Mouse (Mus musculus): Measurements from ENCODE around the gene Spns3. TPM values are rescaled to one million over a fixed set of nuclear protein-coding genes. Genes with fewer than 3 reads are reported as not detected.

Spns3 gene
- polyA plus RNA-seq, 1 experiment from 2014 or later, result not detected

GRCm38 (mm10) chr11:72508651-72509050, 41.7 kb downstream of the Spns3 start:
- no peaks in the 10 kb centered on the region for H3K9me3 ChIP-seq
- no peak overlapping the region for H3K27ac ChIP-seq
- peaks cover 2% of the 10 kb centered on the region; the same call in 1 of the 2 replicates for H3K4me1 ChIP-seq (replicated peaks)
- no peak overlapping the region for H3K4me2 ChIP-seq
- WGBS, result 91% methylated on average over 5 of the region's 5 CpGs
- no peaks in the 10 kb centered on the region for H3K27me3 ChIP-seq
- ATAC-seq (ENCODE audit: insufficient number of reproducible peaks, insufficient read depth, low FRiP score, low TSS enrichment, low read depth), result no peak
- H3K9ac ChIP-seq (replicated peaks), result no peak overlapping the region
- no peak overlapping the region for H3K4me3 ChIP-seq (replicated peaks)
- H3K36me3 ChIP-seq, result no peaks in the 10 kb centered on the region

- Histone ChIP-seq H3K9me3 (no peaks in the 10 kb centered on the region), H3K9ac (replicated peaks) (no peak overlapping the region), H3K4me3 (replicated peaks) (no peak overlapping the region), H3K27ac (no peak overlapping the region), H3K36me3 (no peaks in the 10 kb centered on the region), H3K4me2 (no peak overlapping the region), H3K27me3 (0 out of 2 replicates have a peak, but pooled peaks cover 4% of the 10 kb centered on the region), H3K4me1 (replicated peaks) (peaks cover 12% of the 10 kb centered on the region)
- ATAC-seq (ENCODE audit: insufficient number of reproducible peaks, insufficient read depth, low FRiP score, low TSS enrichment, low read depth), result no peak
Observed at GRCm38 (mm10) chr11:72507651-72508050, 42.7 kb downstream of the Spns3 start.

- no peak overlapping the region for H3K4me3 ChIP-seq (replicated peaks)
- H3K4me1 ChIP-seq (replicated peaks), result peaks cover 36% of the 10 kb centered on the region
- ATAC-seq (ENCODE audit: insufficient number of reproducible peaks, insufficient read depth, low FRiP score, low TSS enrichment, low read depth), result no peak
- H3K27me3 ChIP-seq, result peaks cover 17% of the 10 kb centered on the region
- no peak overlapping the region for H3K27ac ChIP-seq
- no peak overlapping the region for H3K9ac ChIP-seq (replicated peaks)
- 70% methylated on average over 10 of the region's 10 CpGs for WGBS
- no peaks in the 10 kb centered on the region for H3K36me3 ChIP-seq
- H3K4me2 ChIP-seq, result no peak overlapping the region
- no peaks in the 10 kb centered on the region for H3K9me3 ChIP-seq
Observed at GRCm38 (mm10) chr11:72504016-72504797, 46.1 kb downstream of the Spns3 start.

- no peak for ATAC-seq (ENCODE audit: insufficient number of reproducible peaks, insufficient read depth, low FRiP score, low TSS enrichment, low read depth)
- H3K4me2 ChIP-seq, result no peak overlapping the region
- no peak overlapping the region for H3K9ac ChIP-seq (replicated peaks)
- peaks cover 36% of the 10 kb centered on the region for H3K4me1 ChIP-seq (replicated peaks)
- WGBS, result 25% methylated on average over 5 of the region's 5 CpGs
- no peak overlapping the region for H3K4me3 ChIP-seq (replicated peaks)
- H3K27me3 ChIP-seq, result peaks cover 17% of the 10 kb centered on the region
- H3K36me3 ChIP-seq, result no peaks in the 10 kb centered on the region
- H3K27ac ChIP-seq, result no peak overlapping the region
- H3K9me3 ChIP-seq, result no peaks in the 10 kb centered on the region
Observed at GRCm38 (mm10) chr11:72503501-72503921, 46.8 kb downstream of the Spns3 start.

GRCm38 (mm10) chr11:72502236-72502635, 48.1 kb downstream of the Spns3 start:
- Histone ChIP-seq H3K27ac (no peak overlapping the region), H3K4me3 (replicated peaks) (no peak overlapping the region), H3K4me2 (no peak overlapping the region), H3K27me3 (peaks cover 21% of the 10 kb centered on the region), H3K9ac (replicated peaks) (no peak overlapping the region), H3K9me3 (no peaks in the 10 kb centered on the region), H3K36me3 (no peaks in the 10 kb centered on the region), H3K4me1 (replicated peaks) (peaks cover 36% of the 10 kb centered on the region)
- 19% methylated on average over 8 of the region's 8 CpGs for WGBS
- ATAC-seq (ENCODE audit: insufficient number of reproducible peaks, insufficient read depth, low FRiP score, low TSS enrichment, low read depth), result no peak

- 15% methylated on average over 5 of the region's 5 CpGs for WGBS
- peaks cover 21% of the 10 kb centered on the region for H3K27me3 ChIP-seq
- no peaks in the 10 kb centered on the region for H3K36me3 ChIP-seq
- peaks cover 36% of the 10 kb centered on the region for H3K4me1 ChIP-seq (replicated peaks)
- no peak overlapping the region for H3K4me3 ChIP-seq (replicated peaks)
- no peak for ATAC-seq (ENCODE audit: insufficient number of reproducible peaks, insufficient read depth, low FRiP score, low TSS enrichment, low read depth)
- H3K9me3 ChIP-seq, result no peaks in the 10 kb centered on the region
- H3K27ac ChIP-seq, result no peak overlapping the region
- H3K4me2 ChIP-seq, result no peak overlapping the region
- H3K9ac ChIP-seq (replicated peaks), result no peak overlapping the region
Observed at GRCm38 (mm10) chr11:72501426-72502002, 48.8 kb downstream of the Spns3 start.

- Histone ChIP-seq H3K27ac (no peak overlapping the region), H3K9me3 (no peaks in the 10 kb centered on the region), H3K4me2 (no peak overlapping the region), H3K4me3 (replicated peaks) (no peak overlapping the region), H3K36me3 (no peaks in the 10 kb centered on the region), H3K27me3 (peaks cover 21% of the 10 kb centered on the region), H3K4me1 (replicated peaks) (peaks cover 36% of the 10 kb centered on the region), H3K9ac (replicated peaks) (no peak overlapping the region)
- no peak for ATAC-seq (ENCODE audit: insufficient number of reproducible peaks, insufficient read depth, low FRiP score, low TSS enrichment, low read depth)
- 85% methylated on average over 4 of the region's 4 CpGs for WGBS
Observed at GRCm38 (mm10) chr11:72500139-72500538, 50.2 kb downstream of the Spns3 start.

- WGBS, result 19% methylated on average over 4 of the region's 4 CpGs
- no peak overlapping the region for H3K4me3 ChIP-seq (replicated peaks)
- ATAC-seq (ENCODE audit: insufficient number of reproducible peaks, insufficient read depth, low FRiP score, low TSS enrichment, low read depth), result no peak
Observed at GRCm38 (mm10) chr11:72497367-72497766, 52.9 kb downstream of the Spns3 start.

GRCm38 (mm10) chr11:72496775-72497174, 53.5 kb downstream of the Spns3 start:
- Histone ChIP-seq H3K4me3 (replicated peaks) (no peak overlapping the region), H3K9me3 (no peaks in the 10 kb centered on the region), H3K27ac (no peak overlapping the region), H3K36me3 (no peaks in the 10 kb centered on the region), H3K27me3 (peaks cover 14% of the 10 kb centered on the region), H3K9ac (replicated peaks) (no peak overlapping the region), H3K4me2 (no peak overlapping the region), H3K4me1 (replicated peaks) (peaks cover 15% of the 10 kb centered on the region)
- 41% methylated on average over 1 of the region's 1 CpGs for WGBS
- no peak for ATAC-seq (ENCODE audit: insufficient number of reproducible peaks, insufficient read depth, low FRiP score, low TSS enrichment, low read depth)

More at GRCm38 (mm10) chr11:72497367-72497766, 52.9 kb downstream of the Spns3 start:
- H3K27me3 ChIP-seq, result peaks cover 16% of the 10 kb centered on the region
- H3K4me1 ChIP-seq (replicated peaks), result peaks cover 21% of the 10 kb centered on the region
- H3K4me2 ChIP-seq, result no peak overlapping the region
- no peaks in the 10 kb centered on the region for H3K9me3 ChIP-seq
- no peak overlapping the region for H3K27ac ChIP-seq
- no peak overlapping the region for H3K9ac ChIP-seq (replicated peaks)
- H3K36me3 ChIP-seq, result no peaks in the 10 kb centered on the region

GRCm38 (mm10) chr11:72496066-72496465, 54.2 kb downstream of the Spns3 start:
- H3K27me3 ChIP-seq, result peaks cover 18% of the 10 kb centered on the region
- 0 out of 2 replicates have a peak, but pooled peaks cover 8% of the 10 kb centered on the region for H3K4me1 ChIP-seq (replicated peaks)
- H3K9me3 ChIP-seq, result no peaks in the 10 kb centered on the region
- H3K36me3 ChIP-seq, result no peaks in the 10 kb centered on the region
- WGBS, result 39% methylated on average over 3 of the region's 3 CpGs
- no peak overlapping the region for H3K4me3 ChIP-seq (replicated peaks)
- ATAC-seq (ENCODE audit: insufficient number of reproducible peaks, insufficient read depth, low FRiP score, low TSS enrichment, low read depth), result no peak
- no peak overlapping the region for H3K9ac ChIP-seq (replicated peaks)
- no peak overlapping the region for H3K4me2 ChIP-seq
- H3K27ac ChIP-seq, result no peak overlapping the region

GRCm38 (mm10) chr11:72494046-72494988, 56.0 kb downstream of the Spns3 start:
- peaks cover 6% of the 10 kb centered on the region for H3K4me1 ChIP-seq (replicated peaks)
- no peaks in the 10 kb centered on the region for H3K36me3 ChIP-seq
- H3K9ac ChIP-seq (replicated peaks), result no peak overlapping the region
- WGBS, result 51% methylated on average over 8 of the region's 8 CpGs
- H3K27ac ChIP-seq, result no peak overlapping the region
- no peak for ATAC-seq (ENCODE audit: insufficient number of reproducible peaks, insufficient read depth, low FRiP score, low TSS enrichment, low read depth)
- peaks cover 32% of the 10 kb centered on the region for H3K27me3 ChIP-seq
- H3K4me3 ChIP-seq (replicated peaks), result no peak overlapping the region
- H3K4me2 ChIP-seq, result no peak overlapping the region
- H3K9me3 ChIP-seq, result no peaks in the 10 kb centered on the region
